Mouse (Mus musculus): ENCODE results near the gene Cd200r3. TPM values are rescaled to one million over a fixed set of nuclear protein-coding genes. Genes with fewer than 3 reads are reported as not detected.

Cd200r3 gene
- polyA plus RNA-seq, 1 experiment, result 0.38 TPM

GRCm38 (mm10) chr16:44968113-44968512, 24.6 kb downstream of the Cd200r3 start:
- 95% methylated on average over 3 of the region's 3 CpGs for WGBS
- TF ChIP-seq CTCF (IDR thresholded peaks at IDR 0.05; ENCODE audit: insufficient read depth, low read length) (no peak), POLR2A (IDR thresholded peaks at IDR 0.05; ENCODE audit: borderline replicate concordance, extremely low read depth, low read depth, low read length) (no peak)
- DNase-seq, result no peak

DNA sequence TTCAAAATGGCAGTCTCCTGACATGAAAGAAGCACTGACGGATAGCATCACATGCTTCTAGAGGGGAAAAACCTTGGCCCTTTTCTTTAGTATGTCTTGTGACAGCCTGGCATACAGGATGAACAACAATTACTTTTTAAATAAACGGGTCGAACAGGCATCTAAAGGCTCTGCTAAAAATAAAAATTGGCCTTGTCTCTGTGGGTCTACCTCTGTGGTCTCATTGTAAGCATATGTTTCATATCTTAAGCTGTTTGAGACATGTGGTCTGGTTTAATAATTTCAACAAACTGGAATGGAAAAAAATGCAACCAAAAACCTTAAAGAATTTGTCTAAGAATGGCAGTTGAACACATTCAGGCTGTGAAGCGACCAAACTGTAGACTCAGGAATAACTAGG, 27.4 kb downstream of the Cd200r3 start:
- DNase-seq, result no peak
- TF ChIP-seq POLR2A (IDR thresholded peaks at IDR 0.05; ENCODE audit: borderline replicate concordance, extremely low read depth, low read depth, low read length), result no peak
- no peak for TF ChIP-seq CTCF (IDR thresholded peaks at IDR 0.05; ENCODE audit: insufficient read depth, low read length)
- no peak overlapping the region for H3K4me3 ChIP-seq (replicated peaks; ENCODE audit: extremely low read depth, low read depth, low read length)
- H3K4me1 ChIP-seq (ENCODE audit: control insufficient read depth, insufficient read depth, low read length), result no peaks in the 10 kb centered on the region
- WGBS, result 46% methylated on average over 4 of the region's 4 CpGs

More at GRCm38 (mm10) chr16:44968113-44968512, 24.6 kb downstream of the Cd200r3 start:
- Histone ChIP-seq H3K4me3 (replicated peaks; ENCODE audit: extremely low read depth, low read depth, low read length) (no peak overlapping the region), H3K4me1 (ENCODE audit: control insufficient read depth, insufficient read depth, low read length) (no peaks in the 10 kb centered on the region; the same call in 1 of the 2 replicates)

DNA sequence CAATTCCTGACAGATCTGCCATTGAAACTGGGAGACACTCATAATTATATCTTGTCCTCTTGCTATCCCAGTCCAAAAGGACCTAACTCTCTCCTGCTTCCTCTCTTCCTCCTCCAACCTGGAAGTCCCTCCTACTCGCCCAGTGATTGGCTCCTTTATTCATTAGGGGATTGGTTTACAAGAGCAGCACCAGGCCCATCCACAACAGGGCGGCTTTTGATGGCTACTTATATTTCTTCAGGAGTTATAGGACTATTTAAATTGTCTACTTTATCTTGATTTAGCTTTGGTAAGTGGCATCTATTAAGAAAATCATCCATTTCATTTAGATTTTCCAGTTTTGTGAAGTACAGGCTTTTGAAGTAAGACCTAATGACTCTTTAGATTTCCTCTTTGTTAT, 30.6 kb downstream of the Cd200r3 start:
- no peak for DNase-seq
- Histone ChIP-seq H3K4me1 (ENCODE audit: control insufficient read depth, insufficient read depth, low read length) (no peaks in the 10 kb centered on the region), H3K4me3 (replicated peaks; ENCODE audit: extremely low read depth, low read depth, low read length) (no peak overlapping the region)
- WGBS, result 88% methylated on average over 2 of the region's 2 CpGs
- TF ChIP-seq POLR2A (IDR thresholded peaks at IDR 0.05; ENCODE audit: borderline replicate concordance, extremely low read depth, low read depth, low read length) (no peak), CTCF (IDR thresholded peaks at IDR 0.05; ENCODE audit: insufficient read depth, low read length) (no peak)

DNA sequence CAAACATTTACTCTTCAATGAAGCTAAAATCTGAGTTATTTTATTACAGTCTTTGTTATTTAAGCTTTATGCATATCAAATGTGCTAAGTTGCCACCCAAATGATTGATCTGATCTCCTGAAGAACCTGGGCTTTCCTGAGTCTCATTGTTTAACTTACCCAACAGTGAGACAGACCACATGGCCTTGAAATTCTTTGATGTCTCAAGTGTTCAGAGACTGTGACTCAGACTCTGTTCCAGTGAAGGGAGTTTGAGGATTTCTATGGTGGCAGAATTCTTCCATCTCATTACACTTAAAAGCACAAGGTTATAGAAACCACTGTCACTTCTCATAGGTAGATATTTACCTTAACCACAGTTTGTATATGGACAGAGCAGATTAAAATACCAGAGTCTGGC, 32.6 kb downstream of the Cd200r3 start:
- H3K4me3 ChIP-seq (replicated peaks; ENCODE audit: extremely low read depth, low read depth, low read length), result no peak overlapping the region
- TF ChIP-seq POLR2A (IDR thresholded peaks at IDR 0.05; ENCODE audit: borderline replicate concordance, extremely low read depth, low read depth, low read length) (no peak), CTCF (IDR thresholded peaks at IDR 0.05; ENCODE audit: insufficient read depth, low read length) (no peak)
- DNase-seq, result no peak
- H3K4me1 ChIP-seq (ENCODE audit: control insufficient read depth, insufficient read depth, low read length), result 0 out of 2 replicates have a peak, but pooled peaks cover 2% of the 10 kb centered on the region

DNA sequence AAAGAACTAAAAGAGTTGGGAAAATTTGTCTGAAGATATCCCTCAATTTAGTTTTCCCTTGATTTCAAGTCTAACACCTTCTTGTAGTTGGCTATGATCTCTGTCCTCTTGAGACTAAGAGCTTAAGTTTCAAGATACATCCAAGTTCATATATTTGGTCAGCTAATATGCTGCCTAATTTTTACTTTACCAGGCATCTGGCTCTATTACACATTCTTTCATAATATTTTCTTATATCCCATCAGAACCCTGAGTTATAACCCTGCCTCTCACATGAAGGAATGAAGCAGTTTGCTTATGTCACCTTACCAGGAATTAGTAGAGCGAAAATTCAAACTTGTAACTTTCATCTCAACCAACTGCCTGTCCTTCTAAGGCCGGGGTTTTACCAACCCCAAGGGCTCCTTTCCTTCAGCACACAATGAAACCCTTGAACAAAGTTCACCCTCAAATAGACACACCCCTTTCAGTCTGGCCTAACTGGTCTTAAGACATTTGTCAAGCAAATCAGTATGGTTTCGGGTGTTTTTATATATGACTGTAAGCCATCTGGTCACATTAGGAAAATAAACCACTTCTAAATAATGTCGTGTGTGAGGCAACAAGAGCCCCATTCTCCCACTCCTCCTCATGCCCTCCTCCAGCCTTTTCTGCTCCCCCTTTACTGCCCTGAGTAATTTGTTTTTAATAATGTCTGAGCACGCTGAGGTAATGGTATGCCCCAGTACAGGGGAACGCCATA, 33.6 kb downstream of the Cd200r3 start:
- TF ChIP-seq POLR2A (IDR thresholded peaks at IDR 0.05; ENCODE audit: borderline replicate concordance, extremely low read depth, low read depth, low read length) (no peak), CTCF (IDR thresholded peaks at IDR 0.05; ENCODE audit: insufficient read depth, low read length) (no peak)
- Histone ChIP-seq H3K4me1 (ENCODE audit: control insufficient read depth, insufficient read depth, low read length) (0 out of 2 replicates have a peak, but pooled peaks cover 2% of the 10 kb centered on the region), H3K4me3 (replicated peaks; ENCODE audit: extremely low read depth, low read depth, low read length) (no peak overlapping the region)
- 44% methylated on average over 6 of the region's 6 CpGs for WGBS
- DNase-seq, result no peak

- 89% methylated on average over 2 of the region's 2 CpGs for WGBS
- Histone ChIP-seq H3K4me3 (replicated peaks; ENCODE audit: extremely low read depth, low read depth, low read length) (no peak overlapping the region), H3K4me1 (ENCODE audit: control insufficient read depth, insufficient read depth, low read length) (0 out of 2 replicates have a peak, but pooled peaks cover 2% of the 10 kb centered on the region)
- TF ChIP-seq POLR2A (IDR thresholded peaks at IDR 0.05; ENCODE audit: borderline replicate concordance, extremely low read depth, low read depth, low read length) (no peak), CTCF (IDR thresholded peaks at IDR 0.05; ENCODE audit: insufficient read depth, low read length) (no peak)
- no peak for DNase-seq
These were observed 34.7 kb downstream of the Cd200r3 start for GRCm38 (mm10) chr16:44978193-44978592.

- WGBS, result 75% methylated on average over 3 of the region's 3 CpGs
- Histone ChIP-seq H3K4me1 (ENCODE audit: control insufficient read depth, insufficient read depth, low read length) (0 out of 2 replicates have a peak, but pooled peaks cover 2% of the 10 kb centered on the region), H3K4me3 (replicated peaks; ENCODE audit: extremely low read depth, low read depth, low read length) (no peak overlapping the region)
- TF ChIP-seq CTCF (IDR thresholded peaks at IDR 0.05; ENCODE audit: insufficient read depth, low read length) (no peak), POLR2A (IDR thresholded peaks at IDR 0.05; ENCODE audit: borderline replicate concordance, extremely low read depth, low read depth, low read length) (no peak)
- DNase-seq, result no peak
These were observed 35.9 kb downstream of the Cd200r3 start for GRCm38 (mm10) chr16:44979355-44979896.

DNA sequence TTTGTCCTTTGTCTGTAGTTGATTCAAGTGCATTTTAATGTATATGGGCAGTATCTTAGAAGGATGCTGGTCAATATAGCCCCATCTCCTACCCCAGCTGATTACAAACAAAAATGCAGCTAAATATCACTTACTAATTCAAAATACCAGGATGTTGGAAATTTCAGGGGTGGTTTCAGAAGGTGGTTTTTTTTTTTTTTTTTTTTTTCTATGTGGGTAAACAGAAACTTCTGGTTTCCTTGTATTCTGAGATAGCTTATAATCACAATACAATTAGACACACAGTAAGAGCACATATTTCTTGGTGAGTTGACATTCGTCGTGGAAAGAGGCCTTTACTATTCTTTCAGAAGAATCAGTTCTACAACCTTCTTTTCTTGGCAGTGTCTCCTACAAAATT, 39.5 kb downstream of the Cd200r3 start:
- no peak for DNase-seq
- H3K4me3 ChIP-seq (replicated peaks; ENCODE audit: extremely low read depth, low read depth, low read length), result no peak overlapping the region
- TF ChIP-seq POLR2A (IDR thresholded peaks at IDR 0.05; ENCODE audit: borderline replicate concordance, extremely low read depth, low read depth, low read length), result no peak
- no peak for TF ChIP-seq CTCF (IDR thresholded peaks at IDR 0.05; ENCODE audit: insufficient read depth, low read length)
- 78% methylated on average over 2 of the region's 2 CpGs for WGBS
- 0 out of 2 replicates have a peak, but pooled peaks cover 2% of the 10 kb centered on the region for H3K4me1 ChIP-seq (ENCODE audit: control insufficient read depth, insufficient read depth, low read length)

GRCm38 (mm10) chr16:44983379-44984060, 40.0 kb downstream of the Cd200r3 start:
- no peak for TF ChIP-seq POLR2A (IDR thresholded peaks at IDR 0.05; ENCODE audit: borderline replicate concordance, extremely low read depth, low read depth, low read length)
- TF ChIP-seq CTCF (IDR thresholded peaks at IDR 0.05; ENCODE audit: insufficient read depth, low read length), result no peak
- 61% methylated on average over 3 of the region's 3 CpGs for WGBS
- Histone ChIP-seq H3K4me3 (replicated peaks; ENCODE audit: extremely low read depth, low read depth, low read length) (no peak overlapping the region), H3K4me1 (ENCODE audit: control insufficient read depth, insufficient read depth, low read length) (0 out of 2 replicates have a peak, but pooled peaks cover 2% of the 10 kb centered on the region)
- no peak for DNase-seq

All from lung, adult 2 months (tissue).